Mouse (Mus musculus) thymus, postnatal 0 days (tissue): ENCODE data around the gene Cbs. TPM values are rescaled to one million over a fixed set of nuclear protein-coding genes. Genes with fewer than 3 reads are reported as not detected.

Experiments used
- microRNA-seq: library from miRNA; unstranded; fragments of <30 nt; microRNA quantifications from one replicate; pipeline ENCODE4, GENCODE M21; 2016; ENCODE audit warnings: borderline number of aligned reads
- polyA plus RNA-seq: library from polyadenylated mRNA; unstranded; fragments of >200 nt; fragmentation: Nextera tagmentation; extraction: Ambion mirVana; gene quantifications from 2 replicates; pipeline ENCODE4 v1.2.1, GENCODE M21; 2015

The Cbs gene
- polyA plus RNA-seq, 1 experiment from 2014 or later, result 0.88 TPM

Small RNA genes within 50 kb of the gene (microRNA-seq; reads per million reads assigned to microRNA genes)
- not detected for gene Gm24970

Other genes with a start within 250 kb of the Cbs start
- 23.9 and 24.7 TPM in 2 replicates for gene Wdr4, start 117.3 kb downstream of the Cbs start, polyA plus RNA-seq
- 425 and 444 TPM in 2 replicates for gene Ndufv3, start 117.1 kb downstream of the Cbs start, polyA plus RNA-seq
- gene Pknox1, start 72.5 kb downstream of the Cbs start, polyA plus RNA-seq, result 30.6 and 31.9 TPM in 2 replicates
- gene U2af1, start 21.7 kb upstream of the Cbs start, polyA plus RNA-seq, result 361 and 388 TPM in 2 replicates
- gene Cryaa, start 40.6 kb upstream of the Cbs start, polyA plus RNA-seq, result 2.3 and 2.8 TPM in 2 replicates
- 12.4 and 14.2 TPM in 2 replicates for gene Sik1, start 218.6 kb upstream of the Cbs start, polyA plus RNA-seq